Mouse (Mus musculus) WW6 (cell line): ENCODE measurements at regions not wholly inside any gene's neighbourhood (a gene's known extent, or its start where the extent isn't known, plus 50 kb on each side); places are given as distances from the start of the nearest gene placed in this dataset.

Experiments
- DNase-seq: peaks from one replicate; pipeline ENCODE4 v3.0.0-alpha.2; 2013; ENCODE audit warnings: low read depth, low spot score

DNA sequence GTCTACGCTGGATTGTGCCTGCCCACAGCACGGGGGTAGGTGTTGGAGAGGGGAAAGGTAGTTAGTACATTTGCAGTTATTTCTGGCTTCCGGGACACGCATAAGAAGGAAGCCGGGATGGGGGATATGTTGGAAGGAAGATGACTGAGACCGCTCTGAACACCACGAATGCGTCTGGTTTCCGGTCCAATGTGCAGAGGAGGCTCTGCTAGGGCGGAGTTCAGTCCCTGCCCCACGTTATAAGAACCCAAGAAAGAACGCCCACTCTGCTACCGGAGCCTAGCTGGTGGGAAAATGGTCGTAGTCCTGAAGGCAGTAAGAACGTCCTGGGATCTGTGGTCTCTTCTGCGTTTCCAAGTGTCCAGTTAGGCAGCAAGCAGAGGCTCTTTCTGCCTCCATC lies 104.1 kb downstream of the Sox9 start:
- no peak for DNase-seq

DNA sequence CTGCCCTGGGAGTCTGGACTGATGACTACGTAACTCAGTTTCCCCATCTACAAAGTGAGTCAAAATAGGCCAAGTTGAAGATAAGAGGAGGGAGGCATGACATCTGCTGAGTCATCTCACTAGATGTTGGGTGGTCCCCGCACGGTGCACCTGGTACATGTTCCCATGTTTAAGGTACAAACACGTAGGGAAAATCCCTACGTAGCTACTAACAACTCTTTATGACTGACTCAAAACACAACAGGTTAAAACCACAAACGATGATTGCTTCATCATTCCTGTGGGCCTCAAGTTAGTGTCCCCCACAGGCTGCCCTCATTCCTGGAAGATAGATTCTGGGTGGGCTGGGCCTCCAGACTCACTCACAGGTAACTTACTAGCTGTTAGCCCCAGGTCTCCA lies 107.7 kb downstream of the Sox9 start:
- no peak for DNase-seq

DNA sequence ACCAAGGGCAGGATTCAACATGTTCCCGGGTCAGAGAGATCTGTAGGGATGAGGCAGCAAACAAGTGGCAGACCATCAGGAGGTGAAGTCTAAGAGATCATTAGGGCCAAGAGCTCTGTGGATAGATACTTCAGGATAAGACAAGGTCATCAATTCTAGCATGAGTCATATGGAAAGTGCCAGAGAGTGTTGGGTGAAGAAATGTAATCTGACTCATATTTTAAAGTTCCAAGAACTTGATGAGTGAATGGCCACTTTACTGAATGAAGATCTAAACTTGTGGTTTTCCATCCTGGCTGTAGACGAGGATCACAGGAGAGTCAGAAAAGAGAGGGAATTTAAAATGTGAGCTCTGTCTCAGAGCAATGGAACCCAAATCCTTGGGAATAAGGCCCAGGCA lies 115.6 kb downstream of the Sox9 start:
- no peak for DNase-seq

DNA sequence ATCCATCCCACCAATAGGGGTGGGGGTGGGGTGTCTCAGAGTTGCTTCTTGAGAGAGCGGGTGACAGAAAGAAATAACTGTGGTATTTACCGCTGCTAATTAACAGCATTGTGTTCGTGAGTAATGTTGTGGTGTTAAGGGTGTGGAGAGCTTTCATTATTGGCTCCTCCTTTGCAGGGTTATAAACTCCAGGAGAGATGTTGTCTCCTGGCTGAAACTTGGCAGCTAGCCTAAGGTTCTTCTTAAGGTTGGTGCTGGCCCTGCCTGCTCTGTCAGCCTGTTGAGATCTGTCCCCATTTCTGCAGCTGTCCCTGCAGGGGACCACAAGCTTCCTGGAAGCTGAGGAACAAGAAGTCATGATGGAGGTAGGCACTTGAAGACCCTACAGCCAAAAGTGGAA lies 120.6 kb downstream of the Sox9 start:
- no peak for DNase-seq

DNA sequence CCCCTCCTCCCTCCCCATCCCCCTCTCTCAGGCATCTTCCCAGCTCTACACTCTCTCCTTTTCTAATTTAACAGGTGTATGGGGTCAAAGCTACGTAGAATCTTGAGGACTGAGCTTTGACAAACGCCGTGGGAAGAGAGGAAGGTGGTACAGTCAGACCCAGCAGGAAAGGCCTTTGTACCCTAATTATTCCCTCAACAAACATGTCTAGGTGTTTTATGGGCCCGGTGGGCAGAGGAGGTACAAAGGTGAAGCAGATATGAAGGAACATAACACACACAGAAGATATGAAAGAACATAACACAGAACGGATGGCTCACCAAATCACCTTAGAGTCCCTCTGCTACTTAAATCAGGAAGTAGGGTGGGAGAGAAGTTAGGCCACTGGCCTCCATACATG lies 128.3 kb downstream of the Sox9 start:
- no peak for DNase-seq

DNA sequence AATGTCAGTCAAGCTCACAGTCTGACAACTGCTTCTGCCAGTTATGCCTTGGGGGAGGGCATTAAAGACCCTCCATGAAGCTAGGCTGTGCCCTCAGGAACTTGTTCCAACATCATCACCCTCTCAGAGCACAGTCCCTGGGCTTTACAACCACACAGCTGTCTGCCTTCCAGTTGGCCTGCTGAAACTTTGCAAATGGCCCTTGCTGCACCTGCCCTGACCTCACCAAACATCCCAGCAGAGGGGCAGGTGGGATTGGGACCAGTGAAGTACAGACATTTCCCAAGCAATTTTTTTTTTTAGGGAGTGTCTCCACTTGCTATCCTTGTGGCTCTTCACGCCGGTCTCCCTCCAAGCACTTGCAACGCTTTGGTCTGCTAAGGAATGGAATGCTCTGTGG lies 130.9 kb downstream of the Sox9 start:
- no peak for DNase-seq

DNA sequence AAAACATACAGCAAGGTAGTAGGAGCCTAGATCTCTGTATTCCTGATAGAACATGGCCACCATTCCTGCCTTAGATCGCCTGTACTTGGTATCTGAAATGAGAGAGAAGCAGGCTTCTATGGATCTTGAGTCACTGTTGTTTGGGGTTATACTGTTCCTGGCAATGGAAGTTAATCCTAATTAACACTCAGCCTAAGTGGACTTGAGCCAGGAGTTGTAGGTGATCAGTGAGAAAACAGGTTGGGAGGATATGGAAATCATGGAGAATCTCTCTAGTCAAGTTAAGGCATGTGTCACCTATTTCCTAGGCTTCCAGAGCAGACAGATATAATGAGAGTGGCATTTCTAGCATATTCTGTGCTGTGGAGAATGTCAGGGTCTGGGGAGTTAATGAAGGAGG lies 134.9 kb downstream of the Sox9 start:
- no peak for DNase-seq

DNA sequence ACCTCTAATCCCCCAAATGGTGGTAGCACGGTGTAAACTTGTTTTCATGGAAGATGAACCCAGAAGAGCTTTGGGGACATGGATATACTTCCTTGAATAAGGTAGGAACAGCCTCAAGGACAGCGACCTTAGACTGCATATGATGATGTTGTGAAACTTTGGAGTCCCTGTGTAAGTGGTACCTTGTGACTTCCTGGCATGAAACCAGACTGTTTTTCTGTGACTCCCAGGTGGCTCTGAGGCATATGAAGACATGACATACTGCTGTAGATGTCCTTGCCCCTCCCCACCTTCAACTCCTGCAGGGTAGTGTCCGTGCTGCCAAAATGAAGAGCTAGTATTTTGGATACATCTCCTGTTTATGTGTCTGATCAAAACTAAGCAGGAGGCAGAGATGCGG lies 138.1 kb downstream of the Sox9 start:
- no peak for DNase-seq

DNA sequence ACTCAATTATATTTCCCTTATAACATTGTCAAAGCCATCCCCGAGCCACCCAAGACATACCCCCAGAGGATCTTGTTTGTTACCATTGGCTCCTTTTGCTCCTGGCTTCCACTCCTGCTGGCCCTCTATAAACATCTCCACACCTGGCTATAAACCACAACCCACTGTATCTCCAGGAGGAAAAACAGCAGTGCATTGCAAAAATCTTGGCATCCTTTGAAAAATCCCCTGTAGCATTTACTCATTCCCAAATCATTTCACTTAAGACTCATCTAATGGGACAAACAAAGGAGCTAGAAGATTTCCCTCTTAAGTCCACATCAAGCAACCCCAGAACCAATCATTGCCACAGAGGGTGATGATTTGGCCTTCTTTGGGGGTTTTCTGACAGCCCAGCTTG lies 142.6 kb downstream of the Sox9 start:
- DNase-seq = no peak

DNA sequence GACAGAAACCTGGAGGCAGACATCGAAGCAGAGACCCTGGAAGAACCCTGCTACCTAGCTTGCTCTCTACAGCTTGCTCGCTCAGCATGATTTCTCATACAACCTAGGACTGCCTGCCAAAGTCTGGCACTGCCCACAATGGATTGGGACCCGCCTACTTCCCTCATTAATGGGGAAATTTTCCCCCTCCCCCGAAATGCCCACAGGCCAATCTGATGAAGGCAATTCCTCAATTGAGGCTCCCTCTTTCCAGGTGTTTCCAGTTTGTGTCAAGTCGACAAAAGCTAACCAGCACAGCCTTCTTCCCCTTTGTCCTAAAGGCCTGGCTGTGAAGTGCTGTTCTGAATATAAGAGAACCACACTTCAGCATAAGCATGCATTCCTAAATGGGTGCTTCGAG lies 143.1 kb downstream of the Sox9 start:
- DNase-seq = no peak

DNA sequence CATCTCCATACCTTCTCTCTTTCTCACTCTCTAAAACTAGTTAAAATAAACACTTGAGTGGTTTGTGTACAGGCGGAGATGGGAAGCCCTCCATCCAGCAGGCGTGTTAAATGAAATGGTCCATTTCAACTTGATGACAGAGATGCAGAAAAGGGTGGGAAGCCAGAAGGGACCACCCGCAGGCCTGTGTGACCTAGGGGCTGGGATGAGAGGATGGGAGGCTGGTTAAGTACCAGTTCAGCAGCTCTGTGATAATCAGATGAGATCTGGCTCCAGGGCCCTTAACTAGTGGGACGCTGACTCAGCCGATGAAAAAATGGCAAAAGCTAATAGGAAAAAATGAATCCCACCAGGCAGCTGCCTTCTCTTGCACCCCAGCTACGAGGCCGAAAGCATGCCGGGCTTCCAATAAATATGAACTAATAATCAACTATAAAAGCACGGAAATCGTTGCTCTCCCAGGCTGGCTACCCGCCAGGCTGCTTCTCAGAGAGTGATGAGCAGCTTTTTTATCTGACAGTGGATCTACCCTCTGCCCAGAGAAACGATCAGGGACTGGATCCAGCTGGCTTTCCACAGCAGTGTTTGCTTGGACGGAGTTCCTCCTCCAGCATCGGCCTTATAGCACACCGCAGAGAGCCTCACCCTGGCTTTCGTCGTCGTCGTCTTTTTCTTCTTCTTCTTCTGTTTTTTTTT lies 144.5 kb downstream of the Sox9 start:
- no peak for DNase-seq

DNA sequence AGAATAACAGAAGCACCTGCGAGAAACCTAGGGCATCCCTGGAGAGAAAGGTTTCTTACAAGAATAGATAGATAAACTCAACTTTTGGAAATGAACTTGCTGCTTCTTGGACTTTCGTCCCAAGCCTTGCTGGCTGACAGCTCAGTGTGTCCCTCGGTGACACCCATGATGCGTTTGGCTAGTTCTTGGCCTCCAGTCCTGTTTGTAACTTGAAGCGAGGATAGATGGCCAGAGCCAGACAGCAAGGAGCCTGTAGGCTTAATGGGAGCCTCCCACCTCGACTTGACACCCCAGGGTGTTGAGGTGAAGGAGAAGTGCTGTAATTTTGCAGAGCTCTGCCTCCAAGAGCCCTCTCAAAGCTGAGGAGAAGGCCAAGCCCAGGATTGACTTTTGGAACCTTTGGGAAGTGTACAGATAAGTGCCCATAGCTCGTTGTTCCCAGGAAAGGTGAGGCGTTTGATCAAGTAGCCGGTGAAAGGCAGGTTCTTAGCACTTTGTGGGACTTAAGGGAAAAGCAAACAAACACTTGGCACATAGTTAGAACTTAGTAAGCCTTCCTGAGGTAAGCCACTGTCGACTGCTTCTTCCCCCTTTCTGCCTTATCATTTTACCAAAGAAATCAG lies 148.3 kb downstream of the Sox9 start:
- DNase-seq = no peak

DNA sequence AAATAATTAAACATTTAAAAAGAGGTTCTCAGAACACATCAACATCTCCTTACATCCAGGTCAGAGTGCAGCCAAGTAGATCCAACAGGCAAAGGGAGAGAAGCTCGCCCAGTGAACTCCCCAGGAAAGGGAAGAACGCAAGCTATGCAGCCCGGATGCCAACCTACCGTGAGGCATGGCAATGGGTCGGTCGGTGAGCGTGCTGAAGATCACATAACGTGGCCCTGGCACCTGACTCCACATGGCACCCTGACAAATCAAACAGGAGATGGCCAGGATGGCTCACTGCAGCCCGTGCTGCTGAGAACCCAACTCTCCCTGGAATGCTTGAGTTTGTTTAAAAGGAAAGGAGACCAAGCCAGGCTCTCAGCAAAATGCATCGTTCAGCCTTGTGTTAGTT lies 156.0 kb downstream of the Sox9 start:
- no peak for DNase-seq

DNA sequence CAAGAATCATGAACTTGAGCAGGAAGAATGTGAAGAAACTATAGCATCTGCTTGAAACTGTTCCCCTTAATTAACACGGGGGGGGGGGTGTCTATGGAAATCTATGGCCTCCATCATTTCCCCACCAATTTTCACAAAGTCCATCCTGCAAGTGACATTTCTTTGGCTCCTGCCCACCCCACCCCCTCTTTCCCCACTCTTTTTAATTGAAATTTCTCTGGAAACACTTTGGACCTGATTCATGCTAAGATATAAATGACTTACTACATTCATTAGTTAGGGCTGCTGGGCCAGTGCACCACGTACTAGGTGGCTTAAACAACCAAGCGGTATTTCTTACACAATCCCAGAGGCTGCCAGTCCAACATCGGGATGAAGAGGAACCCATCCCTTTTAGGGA lies 169.4 kb downstream of the Sox9 start:
- DNase-seq = no peak

DNA sequence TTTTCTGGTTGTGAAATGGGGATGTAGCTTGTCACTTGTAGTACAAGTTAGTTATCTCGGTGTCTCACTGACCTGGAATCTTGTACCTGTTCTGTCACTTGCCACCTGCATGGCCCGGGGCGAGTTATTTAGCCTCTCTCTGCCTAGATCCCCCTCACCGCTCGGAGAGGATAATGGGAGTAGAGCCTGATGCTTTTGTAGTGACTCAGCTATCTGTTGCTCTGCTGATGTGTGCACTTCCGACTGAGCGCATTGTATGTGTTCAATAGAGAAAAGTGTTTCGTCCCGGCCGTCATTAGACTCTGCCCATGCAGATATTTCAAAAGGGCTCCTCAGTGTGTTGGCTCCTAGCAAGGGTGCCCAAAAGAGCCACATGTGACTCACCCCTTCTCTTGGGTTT lies 170.3 kb downstream of the Sox9 start:
- no peak for DNase-seq

DNA sequence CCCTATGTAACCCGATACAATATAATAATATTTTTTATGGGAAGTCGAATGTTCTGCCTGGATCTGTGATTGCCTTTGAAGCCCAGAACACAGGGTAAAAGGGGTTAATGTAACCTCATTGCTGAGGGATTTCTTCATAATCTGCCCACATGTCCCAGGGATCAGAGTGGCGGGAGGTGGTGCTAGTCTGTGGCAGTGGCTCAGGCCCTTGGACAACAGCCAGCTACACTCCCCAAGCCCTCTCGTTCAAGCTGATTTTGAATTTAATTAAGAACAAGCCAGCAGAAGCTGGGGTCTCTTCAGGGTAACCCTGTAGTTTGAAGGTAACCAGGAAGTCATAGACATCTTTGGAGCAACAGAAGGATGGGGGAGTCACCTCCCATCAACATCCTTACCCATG lies 171.5 kb downstream of the Sox9 start:
- no peak for DNase-seq

DNA sequence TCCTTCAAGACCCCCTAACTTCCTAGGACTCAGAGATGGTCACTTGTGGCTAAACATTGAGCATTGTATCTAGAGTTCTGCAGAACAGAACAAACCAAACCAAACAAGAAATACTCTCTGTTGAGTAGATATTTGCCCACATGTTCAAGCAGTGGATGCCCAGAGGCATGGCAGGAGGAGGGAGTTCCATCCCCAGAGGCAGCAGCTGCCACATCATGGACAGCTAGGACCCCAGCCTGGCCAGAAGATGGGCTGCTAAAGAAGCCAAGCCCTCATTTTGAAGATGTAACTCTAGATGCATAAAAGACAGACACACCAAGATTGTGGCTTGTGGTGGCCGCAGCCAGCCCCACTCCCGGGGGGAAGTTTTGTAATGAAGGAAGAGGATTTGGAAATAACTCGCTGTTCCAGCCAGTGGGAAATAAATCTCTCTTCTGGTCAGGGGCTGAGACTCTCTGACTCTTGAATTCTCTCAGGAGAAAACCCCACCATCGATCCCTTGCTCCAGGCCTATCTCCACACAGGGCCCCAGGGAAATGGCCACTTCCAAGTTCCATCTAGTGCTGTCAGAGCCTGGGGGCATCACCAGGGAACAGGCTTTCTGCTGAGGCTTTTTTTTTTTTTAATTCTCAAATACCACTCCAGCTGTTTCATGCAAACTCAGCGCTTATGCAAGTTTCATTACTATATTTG lies 174.9 kb downstream of the Sox9 start:
- DNase-seq = no peak

DNA sequence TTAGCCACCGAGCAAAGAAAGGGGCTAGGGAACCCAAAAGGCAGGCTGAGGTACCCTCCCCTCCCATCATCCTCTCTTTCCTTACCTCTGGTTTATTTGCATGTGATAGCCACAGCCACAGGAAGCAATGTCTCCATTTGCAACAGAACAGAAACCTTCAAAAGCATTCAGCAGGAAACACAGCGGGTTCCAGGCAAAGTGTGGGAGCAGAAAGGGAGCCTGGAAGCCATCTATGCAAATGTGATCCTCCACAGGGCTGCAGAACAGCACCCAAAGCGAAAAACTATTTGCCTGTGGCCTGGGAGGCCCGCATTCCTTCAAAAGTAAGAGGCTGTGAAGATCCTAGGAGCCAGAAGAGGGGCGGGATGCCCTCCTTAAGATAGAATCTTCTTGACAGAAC lies 177.6 kb downstream of the Sox9 start:
- peak; percentile 83 for DNase-seq

DNA sequence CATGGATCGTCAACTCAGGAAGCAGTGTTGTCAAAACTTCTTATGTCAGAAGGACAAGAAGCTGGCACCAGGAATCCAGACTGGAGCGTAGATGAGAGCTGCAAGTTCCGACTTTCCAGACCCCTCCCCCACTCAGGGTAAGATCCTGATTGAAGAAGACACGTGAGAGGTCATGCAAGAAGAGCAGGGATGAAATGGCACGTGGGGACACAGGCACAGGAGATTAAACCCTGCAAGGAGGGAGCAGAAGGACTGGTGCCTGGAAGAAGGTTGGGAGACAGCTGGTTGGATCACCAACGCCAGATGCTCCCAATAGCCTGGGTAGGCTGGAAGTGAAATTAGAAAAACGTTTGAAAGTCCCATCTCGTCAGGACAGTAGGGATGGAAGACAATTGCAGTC lies 191.3 kb downstream of the Sox9 start:
- DNase-seq = no peak

DNA sequence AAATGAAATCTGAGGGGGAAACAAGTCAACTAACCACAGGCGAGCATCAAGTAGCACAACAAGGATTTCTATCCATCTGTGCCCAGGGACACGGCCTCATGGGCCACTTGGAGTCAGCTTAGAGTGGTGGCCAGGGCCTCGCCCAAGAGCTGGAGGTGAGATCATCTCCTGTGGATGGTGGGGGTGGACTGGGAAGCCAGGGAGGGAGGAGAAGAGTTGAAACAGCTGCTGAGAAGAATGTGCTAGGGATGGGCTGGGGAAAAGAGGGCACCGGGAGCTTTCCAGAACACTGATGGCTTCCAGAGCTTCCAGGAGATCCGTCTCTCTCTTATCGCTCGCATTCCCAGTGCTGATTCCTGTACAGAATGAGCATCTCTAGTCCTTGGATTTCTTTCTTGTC lies 192.9 kb downstream of the Sox9 start:
- DNase-seq = no peak

DNA sequence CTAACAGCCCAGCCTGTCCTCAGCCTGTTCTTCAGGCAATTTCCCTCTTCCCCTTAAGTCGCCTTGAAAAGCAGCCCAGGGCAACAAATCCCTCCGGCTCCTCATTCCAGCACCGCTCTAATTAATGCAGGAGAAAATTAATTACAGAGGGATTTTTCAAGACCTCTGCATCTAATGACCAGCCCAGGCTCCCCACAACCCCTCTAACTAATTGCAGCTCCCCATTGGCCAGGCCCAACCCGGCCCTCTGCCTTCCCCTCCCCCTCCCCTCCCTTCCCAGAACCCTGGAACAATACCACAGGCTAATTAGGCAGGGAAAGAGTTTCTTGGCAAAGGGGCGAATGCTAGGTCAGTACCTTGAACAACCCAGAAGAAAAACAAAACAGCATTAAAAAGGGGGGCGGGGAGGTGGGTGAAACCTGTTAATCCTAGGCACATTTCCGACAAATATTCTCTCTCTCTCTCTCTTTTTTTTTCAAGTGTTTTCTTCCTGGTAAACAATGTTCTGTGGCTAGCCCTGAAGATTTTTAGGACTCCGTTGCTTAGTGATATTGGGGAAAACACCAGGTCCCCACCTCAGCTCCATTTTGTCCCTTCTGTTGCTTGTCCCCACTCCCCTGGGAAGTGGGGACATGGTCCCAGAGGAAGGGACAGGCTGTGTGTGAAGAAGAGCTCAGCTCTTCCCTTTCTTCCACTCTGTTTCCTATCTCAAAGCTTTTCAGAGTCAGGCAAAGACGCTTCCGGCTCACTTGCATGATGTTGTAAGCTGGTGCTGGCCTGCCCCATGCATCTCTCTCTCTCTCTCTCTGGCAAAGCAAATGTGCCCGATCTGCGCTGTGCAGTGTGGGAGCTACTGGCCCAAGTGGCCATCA lies 195.1 kb downstream of the Sox9 start:
- DNase-seq = no peak

DNA sequence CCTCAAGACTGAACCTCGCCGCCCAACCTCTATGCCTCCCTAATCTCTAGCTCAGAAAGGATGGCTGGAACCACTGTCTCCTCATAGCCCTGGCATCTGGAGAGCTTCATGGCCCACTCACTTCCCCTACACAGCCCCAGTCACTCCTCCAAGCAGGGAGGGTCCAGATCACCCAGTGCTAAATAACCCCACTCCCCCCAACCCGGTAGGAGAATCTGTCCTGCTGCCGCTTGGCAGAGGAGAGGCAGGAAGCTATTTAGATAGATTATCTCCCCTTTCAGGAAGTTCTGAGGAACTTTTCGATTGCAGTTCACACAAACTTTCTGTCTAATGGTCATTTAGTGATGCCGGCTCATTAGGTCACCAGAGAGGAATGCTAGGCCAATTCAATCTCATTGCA lies 196.9 kb downstream of the Sox9 start:
- no peak for DNase-seq
